Mouse (Mus musculus) liver, embryonic 14.5 days (tissue): Measurements from ENCODE around the gene Tmem233. TPM values are rescaled to one million over a fixed set of nuclear protein-coding genes. Genes with fewer than 3 reads are reported as not detected.
A peak's percentile ranks its signal among the peaks of the same experiment; 100 is the strongest.

Source experiments
- ATAC-seq: fragments of 200-750 bp; cut with Nextera tagmentation; 2 replicates; pipeline ENCODE4 v1.8.0; 2017; ENCODE audit warnings: moderate number of reproducible peaks, mild to moderate bottlenecking, moderate library complexity; ENCODE audit not compliant: insufficient read depth
- DNase-seq, 3 experiments: peaks; one replicate each; pipeline ENCODE4 v3.0.0-alpha.2; 2012 to 2013; ENCODE audit warnings: low read depth in 3 of 3, low spot score in 3 of 3
- H3K27ac ChIP-seq: fragments of 300-500 bp; sonication (generic); 2 replicates; pipeline ENCODE4 v1.5.1; 2014; ENCODE audit warnings: moderate library complexity, mild to moderate bottlenecking, control low read depth, inconsistent platforms
- H3K27me3 ChIP-seq: fragments of 300-500 bp; sonication (generic); 2 replicates; pipeline ENCODE4 v1.6.1; 2014; ENCODE audit warnings: mild to moderate bottlenecking, low read length, moderate library complexity; ENCODE audit not compliant: control insufficient read depth, insufficient read depth
- H3K36me3 ChIP-seq: fragments of 300-500 bp; sonication (generic); replicated peaks from 2 replicates; pipeline ENCODE4 v1.6.1; 2014; ENCODE audit warnings: low read depth; ENCODE audit not compliant: control insufficient read depth, insufficient read depth
- H3K4me1 ChIP-seq, 2 experiments: fragments of 200-500 bp in 1 of 2; fragments of 300-500 bp in 1 of 2; sonication (generic) in 1 of 2; replicated peaks; 2 replicates each; pipeline ENCODE4 v1.6.1; 2012 to 2014; ENCODE audit warnings: antibody characterized with exemption in 1 of 2, inconsistent platforms in 1 of 2, low read length in 1 of 2; ENCODE audit not compliant: control insufficient read depth in 2 of 2, insufficient read depth in 2 of 2
- H3K4me2 ChIP-seq: fragments of 300-500 bp; sonication (generic); 2 replicates; pipeline ENCODE4 v1.6.1; 2014; ENCODE audit warnings: low read depth, mild to moderate bottlenecking, control low read depth, moderate library complexity
- H3K4me3 ChIP-seq, 2 experiments: fragments of 200-500 bp in 1 of 2; fragments of 300-500 bp in 1 of 2; sonication (generic) in 1 of 2; 2 replicates each; pipeline ENCODE4 v1.5.1; 2012 to 2014; ENCODE audit warnings: low read depth in 2 of 2, low read length in 2 of 2, mild to moderate bottlenecking in 2 of 2, control low read depth in 1 of 2, inconsistent platforms in 1 of 2, moderate library complexity in 1 of 2; ENCODE audit not compliant: insufficient read depth in 1 of 2
- H3K9ac ChIP-seq: fragments of 300-500 bp; sonication (generic); replicated peaks from 2 replicates; pipeline ENCODE4 v1.6.1; 2014; ENCODE audit warnings: mild to moderate bottlenecking, control low read depth, moderate library complexity
- H3K9me3 ChIP-seq: fragments of 300-500 bp; sonication (generic); 2 replicates; pipeline ENCODE4 v1.6.1; 2016; ENCODE audit warnings: low read length, mixed read lengths; ENCODE audit not compliant: control insufficient read depth
- CTCF ChIP-seq: IDR thresholded peaks from 2 replicates; pipeline ENCODE4 v1.5.1; 2016; ENCODE audit warnings: antibody characterized with exemption, low read depth, control low read depth
- EP300 ChIP-seq: IDR thresholded peaks from 2 replicates; pipeline ENCODE4 v1.6.1; 2016; ENCODE audit warnings: antibody characterized with exemption, low read depth
- WGBS: fragments of 180-500 bp; shearing (Covaris S2); extraction: QIAGEN DNeasy Blood & Tissue Kit; methylation state at CpG from one replicate; pipeline ENCODE4 v1.1.7; 2014; ENCODE audit not compliant: insufficient replicate concordance; 5-methylcytosine and 5-hydroxymethylcytosine counted together
- polyA plus RNA-seq, 2 experiments: library from polyadenylated mRNA; depleted of rRNA in 1 of 2; stranded (reverse) in 1 of 2; unstranded in 1 of 2; fragments of >200 nt; fragmentation: Nextera tagmentation in 1 of 2; extraction: Ambion mirVana in 1 of 2; gene quantifications; 2 replicates each; pipeline versions ENCODE4 v1.2.1 to v1.2.3; 2012 to 2014

Tmem233 gene
- polyA plus RNA-seq, 2 experiments: not detected

DNA sequence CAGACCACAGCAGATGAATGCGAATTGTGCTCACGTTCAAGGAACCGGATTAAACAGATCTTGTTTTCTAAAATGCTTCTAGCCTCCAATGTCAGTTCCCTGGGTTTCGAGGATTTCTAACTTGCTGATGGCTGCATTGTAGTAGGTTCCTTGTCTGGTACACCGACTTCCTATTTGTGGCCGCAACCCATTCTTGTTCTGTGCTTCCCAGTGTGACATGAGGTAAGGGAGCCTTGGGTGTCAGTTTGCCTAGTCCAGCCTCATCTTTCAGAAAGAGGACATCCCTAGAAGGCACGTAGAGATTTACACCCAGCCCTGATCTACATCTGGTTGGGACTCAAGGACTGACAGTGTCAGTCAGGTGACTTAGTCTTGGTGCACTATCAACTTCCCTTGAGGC is 71.3 kb downstream of the Tmem233 start:
- Histone ChIP-seq H3K27me3 (no peaks in the 10 kb centered on the region), H3K36me3 (peaks cover 52% of the 10 kb centered on the region), H3K9ac (no peak overlapping the region), H3K4me1 (peaks cover 0 to 4% of the 10 kb centered on the region in 2 experiments; a peak in 3 of 4 replicates), H3K9me3 (no peaks in the 10 kb centered on the region), H3K4me2 (no peak overlapping the region), H3K27ac (no peak overlapping the region), H3K4me3 (no peak overlapping the region)
- TF ChIP-seq EP300 (no peak), CTCF (no peak)
- ATAC-seq: no peak
- 60% methylated on average over 7 of the region's 7 CpGs for WGBS
- no peak for DNase-seq

DNA sequence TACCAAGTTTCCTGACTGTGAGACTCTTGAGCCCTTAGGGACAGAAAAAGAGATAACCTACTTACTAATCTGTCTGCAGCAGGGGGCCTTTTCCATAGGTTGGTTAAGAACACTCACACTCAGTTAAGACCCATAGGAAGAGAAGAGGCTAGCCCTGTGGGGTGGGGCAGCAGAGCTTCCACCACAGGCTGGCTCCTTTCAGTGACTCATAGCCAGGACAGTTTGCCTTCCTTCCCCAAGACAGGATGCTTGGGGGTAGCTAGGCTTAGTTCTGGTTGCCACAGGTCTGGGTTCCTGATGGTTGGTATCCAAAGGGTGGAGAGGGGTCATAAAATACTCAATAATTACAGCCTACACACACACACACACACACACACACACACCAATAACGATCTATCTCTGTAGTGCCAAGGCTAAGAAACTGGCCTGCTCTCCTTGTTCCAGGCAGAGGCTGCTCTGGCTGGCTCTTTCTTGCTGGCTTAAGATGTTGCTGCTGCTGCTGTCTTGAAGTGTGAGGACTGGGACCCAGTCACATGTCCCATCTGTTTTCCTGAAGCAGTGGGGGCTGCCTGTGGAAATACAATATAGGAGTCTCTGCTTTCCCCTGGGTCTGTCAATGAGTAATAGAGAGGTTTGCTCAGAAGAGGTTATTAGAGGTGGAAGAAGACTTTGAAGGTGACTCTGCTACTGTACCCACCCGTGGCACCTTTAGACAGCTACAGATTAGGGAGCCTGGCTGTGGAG is 73.0 kb downstream of the Tmem233 start:
- ATAC-seq (peak; percentile 25; the same call in 1 of the 2 replicates), DNase-seq (no peak)
- Histone ChIP-seq H3K4me2 (no peak overlapping the region), H3K27me3 (no peaks in the 10 kb centered on the region), H3K9ac (no peak overlapping the region), H3K36me3 (peaks cover 47% of the 10 kb centered on the region), H3K4me3 (no peak overlapping the region), H3K9me3 (no peaks in the 10 kb centered on the region), H3K4me1 (peaks cover 0 to 4% of the 10 kb centered on the region in 2 experiments; a peak in 3 of 4 replicates), H3K27ac (no peak overlapping the region)
- TF ChIP-seq CTCF (no peak), EP300 (no peak)
- WGBS: 64% methylated on average over 2 of the region's 2 CpGs

DNA sequence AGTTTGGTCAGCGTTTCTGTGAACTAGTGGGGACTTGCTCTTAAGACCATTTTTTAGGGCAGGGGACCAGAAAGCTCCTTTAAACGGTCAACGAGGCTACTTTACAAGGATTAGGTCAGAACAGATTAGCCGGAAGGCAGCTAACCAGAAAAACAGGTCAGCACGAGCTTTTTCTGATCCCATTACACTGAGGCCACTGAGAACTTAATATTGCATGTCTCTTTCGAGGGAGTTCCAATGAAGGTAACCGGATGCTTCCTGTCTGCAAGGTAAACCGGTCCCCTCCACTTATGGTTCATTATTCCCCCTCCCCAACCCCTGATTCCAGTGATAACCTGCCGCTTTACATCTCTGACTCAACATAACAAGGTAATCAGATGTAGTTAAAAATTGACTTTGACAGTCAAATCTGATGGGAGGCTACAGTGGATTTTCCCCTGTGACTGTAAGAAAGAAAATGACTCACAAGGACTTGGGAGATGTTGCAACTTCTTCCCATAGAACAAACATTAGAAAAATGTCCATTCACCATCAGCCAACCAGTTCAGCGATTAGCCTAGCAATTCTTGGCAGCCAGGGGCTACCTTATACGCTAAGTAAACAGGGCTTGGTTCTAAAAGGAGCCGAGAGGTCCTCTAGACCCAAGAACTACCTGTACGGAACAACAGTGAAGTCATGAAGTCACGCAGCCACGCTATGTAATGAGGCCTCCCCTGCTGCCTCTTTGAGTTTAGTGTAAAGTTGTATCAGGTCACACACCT is 73.8 kb downstream of the Tmem233 start:
- H3K4me2 ChIP-seq: no peak overlapping the region
- 81% methylated on average over 15 of the region's 15 CpGs for WGBS
- H3K4me1 ChIP-seq: peaks cover 0 to 4% of the 10 kb centered on the region in 2 experiments; a peak in 3 of 4 replicates
- no peak for DNase-seq
- H3K9me3 ChIP-seq: no peaks in the 10 kb centered on the region
- peaks cover 41% of the 10 kb centered on the region for H3K36me3 ChIP-seq
- no peak for TF ChIP-seq CTCF
- no peak for TF ChIP-seq EP300
- no peak overlapping the region for H3K9ac ChIP-seq
- H3K27me3 ChIP-seq: no peaks in the 10 kb centered on the region
- H3K27ac ChIP-seq: no peak overlapping the region
- no peak overlapping the region for H3K4me3 ChIP-seq
- peak; percentile 2; the same call in 1 of the 2 replicates for ATAC-seq

DNA sequence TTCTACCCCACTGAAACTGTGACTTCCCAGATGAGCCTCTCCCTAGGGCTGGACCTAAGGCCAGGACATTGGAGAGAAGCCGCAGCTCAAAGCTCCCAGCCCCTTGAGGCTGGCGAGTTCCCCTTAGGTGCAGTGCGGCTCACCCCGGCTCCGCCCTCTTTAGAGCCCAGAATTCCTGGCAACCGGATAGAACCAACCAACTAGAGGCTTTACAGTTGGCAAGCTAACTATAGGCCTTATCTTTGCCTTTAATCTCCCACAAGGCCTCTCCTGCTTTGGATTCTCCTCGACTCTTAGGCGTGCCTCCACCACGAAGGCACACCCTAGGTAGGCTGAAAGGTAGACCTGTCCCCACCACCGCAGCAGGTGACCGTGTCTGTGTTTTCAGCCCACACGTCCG is 75.3 kb downstream of the Tmem233 start:
- Histone ChIP-seq H3K36me3 (peaks cover 27% of the 10 kb centered on the region), H3K4me2 (no peak overlapping the region)
- WGBS: 72% methylated on average over 13 of the region's 13 CpGs

More for the DNA sequence above, 75.3 kb downstream of the Tmem233 start:
- ATAC-seq (no peak), DNase-seq (no peak)
- Histone ChIP-seq H3K9me3 (no peaks in the 10 kb centered on the region), H3K4me1 (peaks cover 0 to 4% of the 10 kb centered on the region in 2 experiments; a peak in 3 of 4 replicates), H3K4me3 (no peak overlapping the region), H3K9ac (no peak overlapping the region), H3K27me3 (no peaks in the 10 kb centered on the region), H3K27ac (no peak overlapping the region)
- TF ChIP-seq EP300 (no peak), CTCF (no peak)
